Mouse (Mus musculus): ENCODE results near the gene Scyl2. TPM values are rescaled to one million over a fixed set of nuclear protein-coding genes. Genes with fewer than 3 reads are reported as not detected.
A peak's percentile ranks its signal among the peaks of the same experiment; 100 is the strongest.
"Not testable (repeated sequence)": the region's sequence is repeated elsewhere in the genome, so short reads cannot be mapped to it uniquely, and the experiment has no call there.

Gene Scyl2
- 10 to 100 TPM; 30.2 to 32.5 TPM for total RNA-seq (2021)

- peak; percentile 91 to 96 for DNase-seq (ENCODE audit: extremely low spot score in 1 of 2, low spot score in 2 of 2)
- intact Hi-C loops (cut with DNase I) = no loop called here
Observed at GRCm38 (mm10) chr10:89686139-89686808, at the start of gene Scyl2. Gene Scyl2 (minus strand): TSS chr10:89686285.

- DNase-seq (ENCODE audit: extremely low spot score in 1 of 2, low spot score in 2 of 2) = peak; percentile 94 to 95
- intact Hi-C loops (cut with DNase I) = loop anchor here (10.0 kb wide), 1 partner anchor 313 kb away; no protein-coding TSS in a partner anchor
Observed at GRCm38 (mm10) chr10:89732001-89732794, 46.1 kb upstream of the Scyl2 start, which contains the start of gene Actr6. Gene Actr6 (minus strand): TSS chr10:89732295.

GRCm38 (mm10) chr10:89731341-89731740 lies 45.3 kb upstream of the Scyl2 start:
- intact Hi-C loops (cut with DNase I) = loop anchor here (10.0 kb wide), 1 partner anchor 313 kb away; no protein-coding TSS in a partner anchor

GRCm38 (mm10) chr10:89730386-89730785 lies 44.3 kb upstream of the Scyl2 start:
- no peak for DNase-seq (ENCODE audit: extremely low spot score in 1 of 2, low spot score in 2 of 2)
- intact Hi-C loops (cut with DNase I) = loop anchor here (10.0 kb wide), 1 partner anchor 314 kb away; no protein-coding TSS in a partner anchor

More at GRCm38 (mm10) chr10:89731341-89731740, 45.3 kb upstream of the Scyl2 start:
- no peak for DNase-seq (ENCODE audit: extremely low spot score in 1 of 2, low spot score in 2 of 2)

GRCm38 (mm10) chr10:89722247-89723195 lies 36.4 kb upstream of the Scyl2 start:
- no peak for DNase-seq (ENCODE audit: extremely low spot score in 1 of 2, low spot score in 2 of 2)

GRCm38 (mm10) chr10:89720796-89721195 lies 34.7 kb upstream of the Scyl2 start:
- no peak for DNase-seq (ENCODE audit: extremely low spot score in 1 of 2, low spot score in 2 of 2)

More at GRCm38 (mm10) chr10:89722247-89723195, 36.4 kb upstream of the Scyl2 start:
- intact Hi-C loops (cut with DNase I) = no loop called here

GRCm38 (mm10) chr10:89720252-89720651 lies 34.2 kb upstream of the Scyl2 start:
- intact Hi-C loops (cut with DNase I) = no loop called here
- DNase-seq (ENCODE audit: extremely low spot score in 1 of 2, low spot score in 2 of 2) = no peak

More at GRCm38 (mm10) chr10:89720796-89721195, 34.7 kb upstream of the Scyl2 start:
- intact Hi-C loops (cut with DNase I) = no loop called here

DNA sequence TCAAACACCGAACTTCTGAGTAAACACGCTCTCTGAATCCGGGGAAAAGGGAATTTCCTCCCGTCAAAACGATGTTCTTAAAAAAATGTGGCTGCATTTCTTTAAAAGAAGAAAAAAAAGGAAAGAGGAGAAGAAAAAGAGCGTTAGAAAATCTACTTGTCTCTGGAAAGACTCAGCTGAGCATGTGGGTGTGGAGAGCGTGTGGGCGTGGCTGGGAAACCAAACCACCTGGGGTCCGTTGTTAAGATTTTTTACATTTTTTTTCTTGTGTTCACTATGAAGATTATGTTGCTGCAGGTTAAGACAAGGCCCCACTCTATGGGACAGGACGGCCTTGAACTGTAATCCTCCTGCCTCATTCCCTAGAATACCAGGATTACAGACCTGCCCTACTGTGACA lies 28.8 kb upstream of the Scyl2 start:
- intact Hi-C loops (cut with DNase I) = no loop called here
- DNase-seq (ENCODE audit: extremely low spot score in 1 of 2, low spot score in 2 of 2) = no peak

GRCm38 (mm10) chr10:89708720-89709119 lies 22.6 kb upstream of the Scyl2 start:
- DNase-seq (ENCODE audit: extremely low spot score in 1 of 2, low spot score in 2 of 2) = no peak
- intact Hi-C loops (cut with DNase I) = no loop called here

- intact Hi-C loops (cut with DNase I) = no loop called here
- DNase-seq (ENCODE audit: extremely low spot score in 1 of 2, low spot score in 2 of 2) = no peak
Observed at GRCm38 (mm10) chr10:89707397-89707796, 21.3 kb upstream of the Scyl2 start.

DNA sequence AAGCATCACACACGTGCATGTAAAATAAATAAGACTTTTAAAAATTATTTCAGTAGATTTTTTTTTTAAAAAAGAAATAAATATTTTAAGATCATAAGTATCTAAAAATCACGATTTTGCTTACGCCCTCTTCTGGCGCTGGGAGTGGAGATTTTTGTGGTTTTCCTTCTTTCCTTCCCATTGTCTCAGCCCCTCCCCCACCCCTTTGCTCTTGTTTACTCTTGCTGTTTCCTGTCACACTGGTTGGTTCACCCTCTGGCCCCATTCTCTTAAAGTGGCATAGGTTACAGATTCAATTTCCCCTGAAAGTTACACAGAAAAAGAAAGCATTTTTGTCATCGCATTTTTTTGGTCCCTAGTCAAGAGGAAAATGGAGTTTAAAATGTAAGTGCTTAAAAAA lies 17.0 kb upstream of the Scyl2 start:
- intact Hi-C loops (cut with DNase I) = no loop called here

GRCm38 (mm10) chr10:89697956-89698355 lies 11.9 kb upstream of the Scyl2 start:
- intact Hi-C loops (cut with DNase I) = no loop called here
- DNase-seq (ENCODE audit: extremely low spot score in 1 of 2, low spot score in 2 of 2) = no peak

More for the DNA sequence above, 17.0 kb upstream of the Scyl2 start:
- DNase-seq (ENCODE audit: extremely low spot score in 1 of 2, low spot score in 2 of 2) = no peak

DNA sequence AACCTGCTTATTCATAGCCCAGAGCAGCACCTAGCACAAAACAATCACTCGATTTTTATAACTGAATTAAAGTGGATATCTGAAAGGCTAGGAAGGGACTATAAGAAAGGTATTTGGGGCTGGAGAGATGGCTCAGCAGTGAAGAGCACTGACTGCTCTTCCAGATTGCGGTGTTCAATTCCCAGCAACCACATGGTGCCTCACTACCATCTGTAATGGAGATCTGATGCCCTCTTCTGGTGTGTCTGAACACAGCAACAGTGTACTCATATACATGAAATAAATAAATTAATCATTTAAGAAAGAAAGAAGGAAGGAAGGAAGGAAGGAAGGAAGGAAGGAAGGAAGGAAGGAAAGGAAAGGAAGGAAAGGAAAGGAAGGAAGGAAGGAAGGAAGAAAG lies 10.2 kb upstream of the Scyl2 start:
- DNase-seq (ENCODE audit: extremely low spot score in 1 of 2, low spot score in 2 of 2); intact Hi-C loops (cut with DNase I): not testable (repeated sequence)

GRCm38 (mm10) chr10:89695194-89695911 lies 9.3 kb upstream of the Scyl2 start:
- no peak for DNase-seq (ENCODE audit: extremely low spot score in 1 of 2, low spot score in 2 of 2)
- intact Hi-C loops (cut with DNase I) = no loop called here

- intact Hi-C loops (cut with DNase I) = no loop called here
- DNase-seq (ENCODE audit: extremely low spot score in 1 of 2, low spot score in 2 of 2) = no peak
Observed at GRCm38 (mm10) chr10:89690021-89690420, 3.9 kb upstream of the Scyl2 start.

DNA sequence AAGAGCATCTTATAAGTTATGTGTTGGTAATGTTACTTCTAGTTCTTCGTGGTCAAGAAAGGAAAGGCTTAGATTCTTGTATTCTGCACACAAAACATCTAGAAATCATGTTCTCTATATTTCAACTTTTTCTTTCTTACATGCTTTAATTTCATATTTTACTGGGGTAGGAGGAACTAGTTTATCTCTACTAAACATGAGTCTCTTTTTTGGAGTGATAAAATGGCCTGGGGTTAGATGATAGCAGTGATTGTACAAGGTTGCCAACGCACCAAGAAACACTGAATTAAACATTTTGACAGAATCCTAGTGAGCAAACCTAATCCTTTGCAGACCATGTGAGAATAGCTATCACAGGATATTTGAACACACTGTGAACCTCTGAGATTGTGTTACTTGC lies 1.4 kb upstream of the Scyl2 start:
- intact Hi-C loops (cut with DNase I) = no loop called here
- DNase-seq (ENCODE audit: extremely low spot score in 1 of 2, low spot score in 2 of 2) = no peak

GRCm38 (mm10) chr10:89685391-89686138 lies 520 bp downstream of the Scyl2 start:
- intact Hi-C loops (cut with DNase I) = no loop called here
- peak; percentile 9 to 60 for DNase-seq (ENCODE audit: extremely low spot score in 1 of 2, low spot score in 2 of 2)

Measured in left cerebral cortex, postnatal 10 days (tissue).